In the genomic region with DNA sequence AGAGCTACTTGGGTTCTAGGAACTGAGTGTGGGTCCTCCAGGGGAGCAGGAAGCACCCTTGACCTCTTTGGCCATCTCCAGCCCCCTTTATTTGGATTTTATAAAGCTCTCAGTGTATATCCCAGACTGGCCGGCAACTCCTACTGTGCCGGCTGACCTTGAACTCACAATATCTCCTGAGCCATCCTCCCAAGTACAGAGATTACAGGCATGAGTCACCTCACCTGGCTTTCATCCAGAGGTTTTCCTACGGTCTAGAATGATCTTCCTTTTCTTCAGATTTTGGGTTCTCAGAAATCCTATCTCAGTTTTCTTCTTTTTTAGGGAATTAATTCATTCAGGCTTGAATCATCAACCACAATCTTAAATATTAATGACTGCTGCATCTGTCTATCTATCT, we compare ENCODE assay signal across 15 mouse cellular contexts. TPM values are rescaled to one million over a fixed set of nuclear protein-coding genes. Genes with fewer than 3 reads are reported as not detected.
"Had no signal": no experiment of that assay in that cellular context is flagged by ENCODE, and none has a peak within 500 bp of the region (broad histone marks: within the 10 kb centered on the region; RNA-seq: fewer than 3 reads in every experiment).

No protein-coding gene starts in this region.

- H3K27ac ChIP-seq: limb, embryonic 13.5 days; liver, embryonic 13.5 days had no signal

- H3K36me3 ChIP-seq: limb, embryonic 13.5 days; liver, embryonic 13.5 days had no signal

- H3K4me1 ChIP-seq: limb, embryonic 13.5 days; liver, embryonic 13.5 days had no signal

- H3K4me3 ChIP-seq: limb, embryonic 13.5 days; liver, embryonic 13.5 days had no signal

- H3K27me3 ChIP-seq: limb, embryonic 13.5 days; liver, embryonic 13.5 days had no signal

- H3K4me2 ChIP-seq: limb, embryonic 13.5 days; liver, embryonic 13.5 days; midbrain, embryonic 11.5 days had no signal

- H3K9me3 ChIP-seq: limb, embryonic 13.5 days; liver, embryonic 13.5 days had no signal

- DNase-seq: kidney, postnatal 14 days; kidney, postnatal 4 days; left cerebral cortex, postnatal 4 days; liver, embryonic 13.5 days; lung, adult 2 months; lung, postnatal 14 days; lung, postnatal 4 days; midbrain, embryonic 14.5 days; right cerebral cortex, adult 18-20 months; right cerebral cortex, postnatal 25 days; thymus, adult 18-20 months; thymus, postnatal 36 days had no signal

- H3K9ac ChIP-seq: limb, embryonic 13.5 days; liver, embryonic 13.5 days had no signal

RNA-seq across cellular contexts. Expression of a gene that starts 14.3 kb away (rescaled TPM):
- total RNA-seq: megakaryocyte progenitor cell, adult 5-6 weeks had no signal
